ENCODE assay signal across 39 mouse cellular contexts in the genomic region with DNA sequence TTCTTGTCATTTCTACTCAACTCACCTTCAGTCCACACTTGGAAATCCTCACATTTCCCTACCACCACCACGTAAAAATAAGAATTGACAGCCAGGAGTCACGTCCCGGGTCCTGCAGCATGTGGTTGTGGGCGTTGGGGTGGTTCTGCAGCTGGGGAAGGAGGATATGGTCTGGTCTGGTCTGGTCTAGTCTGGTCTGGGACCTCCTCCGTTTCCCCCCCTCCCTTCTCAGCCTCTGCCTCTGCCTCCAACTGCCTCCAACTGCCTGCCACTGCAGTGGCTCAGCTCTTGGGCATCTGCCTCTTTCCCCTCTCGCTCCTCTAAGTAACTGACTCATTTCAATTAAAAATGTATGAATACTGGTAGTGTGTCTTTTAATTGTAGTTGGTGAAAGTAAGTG. TPM values are rescaled to one million over a fixed set of nuclear protein-coding genes. Genes with fewer than 3 reads are reported as not detected.
"Had no signal": no experiment of that assay in that cellular context is flagged by ENCODE, and none has a peak within 500 bp of the region (broad histone marks: within the 10 kb centered on the region; RNA-seq: fewer than 3 reads in every experiment).

No protein-coding gene starts in this region.

RNA-seq across cellular contexts. Expression of gene Gm1527, which starts 4.5 kb away (rescaled TPM):
- total RNA-seq: left cerebral cortex, postnatal 10 days; left cerebral cortex, postnatal 14 days; left cerebral cortex, postnatal 25 days; left cerebral cortex, postnatal 36 days; left cerebral cortex, postnatal 4 days; liver, adult 2 months; megakaryocyte progenitor cell, adult 5-6 weeks; megakaryocyte, adult 5-6 weeks; megakaryocyte-erythroid progenitor cell, adult 5-6 weeks; midbrain, postnatal 0 days; monocyte, adult 5-6 weeks had no signal
- polyA plus RNA-seq: limb, embryonic 10.5 days; limb, embryonic 11.5 days; limb, embryonic 12.5 days; limb, embryonic 13.5 days; limb, embryonic 14.5 days; limb, embryonic 15.5 days; liver, adult 2 months; liver, embryonic 11.5 days; liver, embryonic 12.5 days; liver, embryonic 13.5 days; liver, embryonic 14.5 days; liver, embryonic 15.5 days; liver, embryonic 16.5 days; liver, postnatal 0 days; lung, adult 2 months; lung, embryonic 14.5 days; lung, embryonic 15.5 days; lung, embryonic 16.5 days; lung, postnatal 0 days; macrophage; midbrain, embryonic 10.5 days; midbrain, embryonic 11.5 days; midbrain, embryonic 12.5 days; midbrain, embryonic 13.5 days; midbrain, embryonic 14.5 days; midbrain, embryonic 15.5 days; midbrain, embryonic 16.5 days; midbrain, postnatal 0 days; myocyte; neural tube, embryonic 11.5 days had no signal
